Mouse (Mus musculus) mouse trophoblast stem cell (cell line): ENCODE measurements around the gene Gpr50.

ENCODE experiments used
- in situ Hi-C, 2 experiments: fragments of 300-500 bp; cut with MseI, MboI; formaldehyde crosslinking; loops; 2 replicates in 1 of 2; 3 replicates in 1 of 2; pipeline ENCODE4 v1.15.1; 2025

The Gpr50 gene

GRCm38 (mm10) chrX:71663374-71663773, at the start of gene Gpr50:
Gene Gpr50 (plus strand): TSS chrX:71663667.
- in situ Hi-C loops: loop anchor here in 1 of 2 experiments (25.0 kb wide), 1 partner anchor 124 kb away; no protein-coding TSS in a partner anchor

DNA sequence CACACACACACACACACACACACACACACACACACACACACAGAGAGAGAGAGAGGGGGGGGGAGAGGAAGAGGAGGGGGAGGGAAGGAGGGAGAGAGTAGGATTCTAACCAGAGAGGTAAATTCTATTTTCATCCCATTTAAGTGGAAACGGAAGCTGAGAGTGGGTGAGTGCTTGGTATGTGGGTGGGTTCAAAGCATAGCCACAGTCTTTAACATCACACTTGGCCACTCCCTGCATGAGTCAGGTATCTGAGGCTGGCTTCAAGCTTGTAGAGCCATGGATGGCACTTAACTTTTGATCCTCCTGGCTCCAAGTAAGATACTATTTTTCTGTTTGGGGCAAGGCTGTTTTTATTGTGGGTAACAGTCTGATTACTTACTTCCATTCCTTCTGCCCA, 41.2 kb upstream of the Gpr50 start:
- in situ Hi-C loops: loop anchor here in 1 of 2 experiments (10.0 kb wide), 1 partner anchor 197 kb away; no protein-coding TSS in a partner anchor

- in situ Hi-C loops: loop anchor here in 1 of 2 experiments (10.0 kb wide), 1 partner anchor 199 kb away; no protein-coding TSS in a partner anchor
Measured at GRCm38 (mm10) chrX:71623843-71624242, 39.6 kb upstream of the Gpr50 start.

GRCm38 (mm10) chrX:71628306-71628705, 35.2 kb upstream of the Gpr50 start:
- in situ Hi-C loops: loop anchor here in 1 of 2 experiments (10.0 kb wide), 1 partner anchor 204 kb away; no protein-coding TSS in a partner anchor

DNA sequence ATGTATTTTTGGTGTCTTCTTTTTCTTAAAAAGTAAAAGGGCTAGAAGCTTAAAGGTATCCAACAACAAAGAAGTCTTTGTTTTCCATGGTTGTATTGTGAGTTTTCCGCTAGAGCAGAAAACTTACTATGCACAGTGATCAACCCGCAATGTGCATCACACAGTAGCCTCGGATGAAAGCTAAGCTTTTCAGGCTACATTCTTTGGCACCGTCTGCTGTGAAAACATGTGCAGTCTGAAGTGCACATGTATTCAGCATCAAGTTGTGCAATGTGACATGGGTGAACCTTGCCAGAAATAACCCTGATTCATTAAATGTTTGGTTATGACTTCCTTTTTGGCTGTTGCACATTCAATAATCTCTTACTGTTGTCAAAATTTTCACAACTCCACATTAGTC, 32.8 kb upstream of the Gpr50 start:
- in situ Hi-C loops: no loop called here

DNA sequence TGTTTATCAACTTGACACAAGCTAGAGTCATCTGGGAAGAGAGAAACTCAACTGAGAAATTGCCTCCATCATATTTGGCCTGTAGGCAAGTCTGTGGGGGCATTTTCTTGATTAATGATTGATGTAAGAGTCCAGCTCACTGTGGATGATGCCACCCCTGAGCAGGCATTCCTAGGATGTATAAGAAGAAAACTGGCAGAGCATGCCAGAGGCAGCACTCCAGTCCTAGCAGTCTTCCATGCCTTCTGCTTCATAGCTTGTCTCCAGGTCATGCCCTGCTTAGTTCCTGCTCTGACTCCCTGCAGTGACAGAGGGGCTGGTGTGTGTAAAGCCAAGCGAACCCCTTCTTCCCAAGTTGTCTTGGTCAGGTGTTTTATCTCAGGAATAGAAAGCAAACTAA, 32.3 kb upstream of the Gpr50 start:
- in situ Hi-C loops: no loop called here

DNA sequence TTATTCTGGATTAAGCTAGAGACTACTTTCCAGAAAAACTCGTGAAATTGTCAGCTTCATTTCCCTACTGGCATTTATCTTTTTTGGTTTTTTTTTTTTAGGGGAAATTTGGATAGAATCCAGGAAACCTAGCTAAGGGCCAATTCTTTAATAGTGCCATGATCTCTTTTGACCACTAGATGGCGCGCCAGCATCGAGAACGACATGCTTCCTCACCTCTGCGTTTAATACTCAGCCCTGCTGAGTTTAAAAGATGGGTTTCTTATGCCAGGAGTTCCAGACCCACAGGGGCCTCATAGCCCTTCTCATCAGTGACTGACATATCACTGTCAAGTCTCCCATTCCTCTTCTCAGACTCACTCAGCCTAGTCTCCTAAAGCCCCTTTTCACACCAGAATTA, 15.5 kb upstream of the Gpr50 start:
- in situ Hi-C loops: loop anchor here in 1 of 2 experiments (5.0 kb wide), 1 partner anchor 294 kb away; no protein-coding TSS in a partner anchor

DNA sequence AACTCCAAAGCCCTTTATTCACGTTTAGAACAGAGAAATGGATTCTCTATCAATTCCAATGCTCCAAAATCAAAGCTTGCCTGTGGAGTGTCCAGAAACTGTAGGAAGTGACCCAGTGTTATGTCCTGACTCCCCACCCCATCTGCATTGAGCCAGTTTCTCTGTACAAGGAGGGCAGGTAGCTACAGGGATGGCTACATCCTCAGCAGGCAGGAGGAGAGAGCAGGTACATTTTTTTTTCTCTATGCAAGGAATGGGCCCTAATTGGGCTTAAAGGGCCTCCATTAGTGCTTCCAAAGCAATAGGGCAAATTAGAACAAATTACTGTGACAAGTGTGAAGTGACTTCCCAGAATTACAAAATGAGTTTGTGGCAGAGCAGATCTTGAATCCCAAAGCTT, 15.0 kb upstream of the Gpr50 start:
- in situ Hi-C loops: loop anchor here in 1 of 2 experiments (5.0 kb wide), 1 partner anchor 294 kb away; no protein-coding TSS in a partner anchor

- in situ Hi-C loops: loop anchor here in 1 of 2 experiments (5.0 kb wide), 1 partner anchor 293 kb away; no protein-coding TSS in a partner anchor
Measured at GRCm38 (mm10) chrX:71648848-71649454, 14.5 kb upstream of the Gpr50 start.

GRCm38 (mm10) chrX:71649993-71650392, 13.5 kb upstream of the Gpr50 start:
- in situ Hi-C loops: loop anchor here (5.0 to 25.0 kb wide), 3 partner anchors 137 to 295 kb away; no protein-coding TSS in a partner anchor

GRCm38 (mm10) chrX:71661794-71662193, 1.7 kb upstream of the Gpr50 start:
- in situ Hi-C loops: loop anchor here in 1 of 2 experiments (25.0 kb wide), 1 partner anchor 126 kb away; no protein-coding TSS in a partner anchor

- in situ Hi-C loops: loop anchor here in 1 of 2 experiments (25.0 kb wide), 1 partner anchor 123 kb away; no protein-coding TSS in a partner anchor
Measured at GRCm38 (mm10) chrX:71663871-71664687, 612 bp downstream of the Gpr50 start.

DNA sequence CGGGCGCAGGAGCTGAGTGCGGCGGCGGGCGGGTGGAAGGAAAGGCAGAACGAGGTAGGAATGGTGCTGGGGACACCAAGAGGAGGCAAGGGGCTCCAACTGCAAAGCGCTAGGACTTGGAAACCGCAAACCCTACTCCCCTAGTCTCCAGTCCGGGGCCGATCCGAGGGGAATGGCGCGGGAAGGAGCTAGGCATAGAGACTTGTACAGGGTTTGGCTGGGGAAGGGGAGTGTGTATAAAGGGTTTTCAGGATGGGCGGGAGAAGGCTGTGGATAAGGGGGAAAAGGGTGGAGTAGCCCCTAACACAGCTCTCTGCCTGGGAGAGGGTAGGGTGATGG, 1.2 kb downstream of the Gpr50 start:
- in situ Hi-C loops: loop anchor here in 1 of 2 experiments (25.0 kb wide), 1 partner anchor 123 kb away; no protein-coding TSS in a partner anchor

DNA sequence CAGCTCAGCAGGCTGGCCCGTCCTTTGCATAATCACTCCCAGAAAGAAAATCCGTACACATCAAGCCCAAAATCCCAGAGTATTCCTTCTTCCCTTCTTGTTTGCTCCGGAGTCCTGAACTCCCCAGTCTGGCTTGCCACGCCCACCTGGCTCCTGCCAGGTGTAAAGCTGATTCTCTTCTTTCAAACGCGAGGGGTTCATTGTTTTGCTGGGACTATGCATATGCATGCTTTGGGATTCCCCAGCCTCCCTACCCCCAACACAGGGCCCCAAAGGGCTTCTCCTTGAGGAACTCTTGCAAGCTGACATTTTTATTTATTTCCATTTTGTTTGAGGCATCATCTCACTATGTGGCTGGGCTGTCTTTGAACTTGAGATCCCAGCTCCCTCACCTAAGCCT, 6.8 kb downstream of the Gpr50 start:
- in situ Hi-C loops: loop anchor here in 1 of 2 experiments (25.0 kb wide), 1 partner anchor 117 kb away; no protein-coding TSS in a partner anchor

GRCm38 (mm10) chrX:71700817-71701469, 37.5 kb downstream of the Gpr50 start:
- in situ Hi-C loops: no loop called here
